Mouse (Mus musculus): ENCODE measurements around the gene Cds2. TPM values are rescaled to one million over a fixed set of nuclear protein-coding genes. Genes with fewer than 3 reads are reported as not detected.
"Not testable (repeated sequence)": the region's sequence is repeated elsewhere in the genome, so short reads cannot be mapped to it uniquely, and the experiment has no call there.

The Cds2 gene
- 19.7 and 20.3 TPM in 2 replicates for polyA plus RNA-seq (2015; fragmentation: Nextera tagmentation; extraction: Ambion mirVana)

- H3K4me1 ChIP-seq (ENCODE audit: control insufficient read depth, insufficient read depth, low read length), result peaks cover 15% of the 10 kb centered on the region
- ATAC-seq (ENCODE audit: insufficient read depth, low FRiP score), result peak; percentile 99
Observed at GRCm38 (mm10) chr2:132262879-132263398, at the start of gene Cds2. Gene Cds2, plus strand, starts transcription at chr2:132263148.

GRCm38 (mm10) chr2:132221611-132222073 lies 41.3 kb upstream of the Cds2 start:
- no peak overlapping the region for H3K9ac ChIP-seq (ENCODE audit: low read length)
- no peak overlapping the region for H3K4me3 ChIP-seq (replicated peaks; ENCODE audit: low read length)
- 55% methylated on average over 11 of the region's 11 CpGs for WGBS
- H3K4me2 ChIP-seq (ENCODE audit: low read depth, low read length), result no peak overlapping the region
- no peaks in the 10 kb centered on the region for H3K27me3 ChIP-seq (ENCODE audit: control insufficient read depth, insufficient read depth, low read length)
- no peaks in the 10 kb centered on the region for H3K4me1 ChIP-seq (ENCODE audit: control insufficient read depth, insufficient read depth, low read length)
- H3K9me3 ChIP-seq (replicated peaks; ENCODE audit: control insufficient read depth, low read length), result no peaks in the 10 kb centered on the region
- H3K36me3 ChIP-seq (ENCODE audit: control insufficient read depth, insufficient read depth, low read length), result no peaks in the 10 kb centered on the region
- no peak; the same call in 1 of the 2 replicates for ATAC-seq (ENCODE audit: insufficient read depth, low FRiP score)
- H3K27ac ChIP-seq (ENCODE audit: low read length), result no peak overlapping the region

More at GRCm38 (mm10) chr2:132262879-132263398, at the start of gene Cds2:
- H3K9me3 ChIP-seq (replicated peaks; ENCODE audit: control insufficient read depth, low read length), result no peaks in the 10 kb centered on the region
- H3K36me3 ChIP-seq (ENCODE audit: control insufficient read depth, insufficient read depth, low read length), result no peaks in the 10 kb centered on the region
- no peaks in the 10 kb centered on the region for H3K27me3 ChIP-seq (ENCODE audit: control insufficient read depth, insufficient read depth, low read length)
- peak within 1 kb of the TSS; percentile 72 for H3K27ac ChIP-seq (ENCODE audit: low read length)
- peak within 1 kb of the TSS; percentile 92 for H3K9ac ChIP-seq (ENCODE audit: low read length)
- peak within 1 kb of the TSS; percentile 98 for H3K4me3 ChIP-seq (replicated peaks; ENCODE audit: low read length)
- H3K4me2 ChIP-seq (ENCODE audit: low read depth, low read length), result peak within 1 kb of the TSS; percentile 77
- WGBS, result under 1% methylated on average over 44 of the region's 49 CpGs

- Histone ChIP-seq H3K4me1 (ENCODE audit: control insufficient read depth, insufficient read depth, low read length) (no peaks in the 10 kb centered on the region), H3K4me3 (replicated peaks; ENCODE audit: low read length) (no peak overlapping the region), H3K27ac (ENCODE audit: low read length) (no peak overlapping the region), H3K36me3 (ENCODE audit: control insufficient read depth, insufficient read depth, low read length) (no peaks in the 10 kb centered on the region), H3K27me3 (ENCODE audit: control insufficient read depth, insufficient read depth, low read length) (no peaks in the 10 kb centered on the region), H3K9me3 (replicated peaks; ENCODE audit: control insufficient read depth, low read length) (no peaks in the 10 kb centered on the region; the same call in 1 of the 2 replicates), H3K4me2 (ENCODE audit: low read depth, low read length) (no peak overlapping the region), H3K9ac (ENCODE audit: low read length) (no peak overlapping the region)
- no peak for ATAC-seq (ENCODE audit: insufficient read depth, low FRiP score)
- 84% methylated on average over 4 of the region's 4 CpGs for WGBS
Observed at GRCm38 (mm10) chr2:132224359-132224758, 38.6 kb upstream of the Cds2 start.

GRCm38 (mm10) chr2:132232413-132232945 lies 30.5 kb upstream of the Cds2 start:
- Histone ChIP-seq H3K4me2 (ENCODE audit: low read depth, low read length) (no peak overlapping the region), H3K4me3 (replicated peaks; ENCODE audit: low read length) (no peak overlapping the region), H3K27me3 (ENCODE audit: control insufficient read depth, insufficient read depth, low read length) (no peaks in the 10 kb centered on the region), H3K9me3 (replicated peaks; ENCODE audit: control insufficient read depth, low read length) (no peaks in the 10 kb centered on the region; the same call in 1 of the 2 replicates), H3K4me1 (ENCODE audit: control insufficient read depth, insufficient read depth, low read length) (no peaks in the 10 kb centered on the region), H3K36me3 (ENCODE audit: control insufficient read depth, insufficient read depth, low read length) (no peaks in the 10 kb centered on the region), H3K27ac (ENCODE audit: low read length) (no peak overlapping the region), H3K9ac (ENCODE audit: low read length) (no peak overlapping the region)
- WGBS, result 81% methylated on average over 3 of the region's 3 CpGs
- no peak for ATAC-seq (ENCODE audit: insufficient read depth, low FRiP score)

- Histone ChIP-seq H3K36me3 (ENCODE audit: control insufficient read depth, insufficient read depth, low read length) (no peaks in the 10 kb centered on the region), H3K27ac (ENCODE audit: low read length) (no peak overlapping the region), H3K9me3 (replicated peaks; ENCODE audit: control insufficient read depth, low read length) (no peaks in the 10 kb centered on the region), H3K4me2 (ENCODE audit: low read depth, low read length) (no peak overlapping the region), H3K4me3 (replicated peaks; ENCODE audit: low read length) (no peak overlapping the region), H3K27me3 (ENCODE audit: control insufficient read depth, insufficient read depth, low read length) (no peaks in the 10 kb centered on the region), H3K9ac (ENCODE audit: low read length) (no peak overlapping the region), H3K4me1 (ENCODE audit: control insufficient read depth, insufficient read depth, low read length) (no peaks in the 10 kb centered on the region)
- no peak; the same call in 1 of the 2 replicates for ATAC-seq (ENCODE audit: insufficient read depth, low FRiP score)
- WGBS, result 50% methylated on average over 16 of the region's 16 CpGs
Observed at GRCm38 (mm10) chr2:132233985-132234765, 28.8 kb upstream of the Cds2 start.

GRCm38 (mm10) chr2:132235291-132235690 lies 27.7 kb upstream of the Cds2 start:
- Histone ChIP-seq H3K9me3 (replicated peaks; ENCODE audit: control insufficient read depth, low read length) (no peaks in the 10 kb centered on the region), H3K36me3 (ENCODE audit: control insufficient read depth, insufficient read depth, low read length) (no peaks in the 10 kb centered on the region), H3K27ac (ENCODE audit: low read length) (no peak overlapping the region), H3K27me3 (ENCODE audit: control insufficient read depth, insufficient read depth, low read length) (no peaks in the 10 kb centered on the region), H3K4me3 (replicated peaks; ENCODE audit: low read length) (no peak overlapping the region), H3K9ac (ENCODE audit: low read length) (no peak overlapping the region), H3K4me2 (ENCODE audit: low read depth, low read length) (no peak overlapping the region), H3K4me1 (ENCODE audit: control insufficient read depth, insufficient read depth, low read length) (no peaks in the 10 kb centered on the region)
- WGBS, result 61% methylated on average over 2 of the region's 2 CpGs
- ATAC-seq (ENCODE audit: insufficient read depth, low FRiP score), result no peak

- ATAC-seq (ENCODE audit: insufficient read depth, low FRiP score), result no peak
- no peak overlapping the region for H3K27ac ChIP-seq (ENCODE audit: low read length)
- H3K27me3 ChIP-seq (ENCODE audit: control insufficient read depth, insufficient read depth, low read length), result no peaks in the 10 kb centered on the region
- H3K9me3 ChIP-seq (replicated peaks; ENCODE audit: control insufficient read depth, low read length), result no peaks in the 10 kb centered on the region
- no peaks in the 10 kb centered on the region for H3K36me3 ChIP-seq (ENCODE audit: control insufficient read depth, insufficient read depth, low read length)
- no peaks in the 10 kb centered on the region for H3K4me1 ChIP-seq (ENCODE audit: control insufficient read depth, insufficient read depth, low read length)
- no peak overlapping the region for H3K4me2 ChIP-seq (ENCODE audit: low read depth, low read length)
- no peak overlapping the region for H3K9ac ChIP-seq (ENCODE audit: low read length)
- 67% methylated on average over 7 of the region's 7 CpGs for WGBS
- H3K4me3 ChIP-seq (replicated peaks; ENCODE audit: low read length), result no peak overlapping the region
Observed at GRCm38 (mm10) chr2:132235975-132236374, 27.0 kb upstream of the Cds2 start.

GRCm38 (mm10) chr2:132239434-132239833 lies 23.5 kb upstream of the Cds2 start:
- H3K4me1 ChIP-seq (ENCODE audit: control insufficient read depth, insufficient read depth, low read length); H3K4me3 ChIP-seq (replicated peaks; ENCODE audit: low read length); ATAC-seq (ENCODE audit: insufficient read depth, low FRiP score); H3K9ac ChIP-seq (ENCODE audit: low read length); H3K27ac ChIP-seq (ENCODE audit: low read length); H3K9me3 ChIP-seq (replicated peaks; ENCODE audit: control insufficient read depth, low read length); H3K36me3 ChIP-seq (ENCODE audit: control insufficient read depth, insufficient read depth, low read length); H3K27me3 ChIP-seq (ENCODE audit: control insufficient read depth, insufficient read depth, low read length); H3K4me2 ChIP-seq (ENCODE audit: low read depth, low read length): not testable (repeated sequence)
- WGBS, result 84% methylated on average over 3 of the region's 3 CpGs

- H3K9ac ChIP-seq (ENCODE audit: low read length); H3K27me3 ChIP-seq (ENCODE audit: control insufficient read depth, insufficient read depth, low read length); H3K4me1 ChIP-seq (ENCODE audit: control insufficient read depth, insufficient read depth, low read length); H3K9me3 ChIP-seq (replicated peaks; ENCODE audit: control insufficient read depth, low read length); H3K36me3 ChIP-seq (ENCODE audit: control insufficient read depth, insufficient read depth, low read length); H3K4me3 ChIP-seq (replicated peaks; ENCODE audit: low read length); H3K27ac ChIP-seq (ENCODE audit: low read length); H3K4me2 ChIP-seq (ENCODE audit: low read depth, low read length); ATAC-seq (ENCODE audit: insufficient read depth, low FRiP score): not testable (repeated sequence)
- 28% methylated on average over 7 of the region's 10 CpGs for WGBS
Observed at GRCm38 (mm10) chr2:132240457-132240856, 22.5 kb upstream of the Cds2 start.

All from stomach, embryonic 16.5 days (tissue).